Mouse (Mus musculus) forebrain, embryonic 14.5 days (tissue): Measurements from ENCODE around the gene Syngr4. TPM values are rescaled to one million over a fixed set of nuclear protein-coding genes. Genes with fewer than 3 reads are reported as not detected.
"Not testable (repeated sequence)": the region's sequence is repeated elsewhere in the genome, so short reads cannot be mapped to it uniquely, and the experiment has no call there.

ENCODE experiments used
- ATAC-seq: fragments of 200-750 bp; cut with Nextera tagmentation; 2 replicates; pipeline ENCODE4 v1.8.0; 2017; ENCODE audit warnings: mild to moderate bottlenecking, moderate library complexity
- DNase-seq: peaks from one replicate; pipeline ENCODE4 v3.0.0-alpha.2; 2015; ENCODE audit warnings: low spot score
- H3K27ac ChIP-seq: fragments of 300-500 bp; sonication (generic); 2 replicates; pipeline ENCODE4 v1.5.1; 2014; ENCODE audit warnings: low read depth, mild to moderate bottlenecking, control low read depth, low read length, moderate library complexity
- H3K27me3 ChIP-seq: fragments of 300-500 bp; sonication (generic); replicated peaks from 2 replicates; pipeline ENCODE4 v1.6.1; 2014; ENCODE audit warnings: low read length, control low read depth, mixed read lengths; ENCODE audit not compliant: control insufficient read depth, insufficient read depth
- H3K36me3 ChIP-seq: fragments of 300-500 bp; sonication (generic); 2 replicates; pipeline ENCODE4 v1.6.1; 2014; ENCODE audit warnings: low read length, control low read depth; ENCODE audit not compliant: control insufficient read depth, insufficient read depth
- H3K4me1 ChIP-seq: fragments of 300-500 bp; sonication (generic); 2 replicates; pipeline ENCODE4 v1.6.1; 2014; ENCODE audit warnings: antibody characterized with exemption, low read length, control low read depth; ENCODE audit not compliant: control insufficient read depth, insufficient read depth
- H3K4me2 ChIP-seq: fragments of 300-500 bp; sonication (generic); 2 replicates; pipeline ENCODE4 v1.6.1; 2014; ENCODE audit warnings: mild to moderate bottlenecking, control low read depth, low read length
- H3K4me3 ChIP-seq: fragments of 300-500 bp; sonication (generic); 2 replicates; pipeline ENCODE4 v1.5.1; 2014; ENCODE audit warnings: low read depth, low read length, control low read depth
- H3K9ac ChIP-seq: fragments of 300-500 bp; sonication (generic); 2 replicates; pipeline ENCODE4 v1.6.1; 2014; ENCODE audit warnings: mild to moderate bottlenecking, low read length, control low read depth, moderate library complexity
- H3K9me3 ChIP-seq: fragments of 300-500 bp; sonication (generic); replicated peaks from 2 replicates; pipeline ENCODE4 v1.6.1; 2016; ENCODE audit warnings: low read length, control low read depth, mixed read lengths; ENCODE audit not compliant: control insufficient read depth
- WGBS: fragments of 180-500 bp; shearing (Covaris S2); extraction: QIAGEN DNeasy Blood & Tissue Kit; methylation state at CpG from one replicate; pipeline ENCODE4 v1.1.7; 2014; 5-methylcytosine and 5-hydroxymethylcytosine counted together
- polyA plus RNA-seq: library from polyadenylated mRNA; unstranded; fragments of >200 nt; fragmentation: Nextera tagmentation; extraction: Ambion mirVana; gene quantifications from 2 replicates; pipeline ENCODE4 v1.2.1, GENCODE M21; 2014

Gene Syngr4
- polyA plus RNA-seq, 1 experiment from 2014 or later, result 0.55 TPM

DNA sequence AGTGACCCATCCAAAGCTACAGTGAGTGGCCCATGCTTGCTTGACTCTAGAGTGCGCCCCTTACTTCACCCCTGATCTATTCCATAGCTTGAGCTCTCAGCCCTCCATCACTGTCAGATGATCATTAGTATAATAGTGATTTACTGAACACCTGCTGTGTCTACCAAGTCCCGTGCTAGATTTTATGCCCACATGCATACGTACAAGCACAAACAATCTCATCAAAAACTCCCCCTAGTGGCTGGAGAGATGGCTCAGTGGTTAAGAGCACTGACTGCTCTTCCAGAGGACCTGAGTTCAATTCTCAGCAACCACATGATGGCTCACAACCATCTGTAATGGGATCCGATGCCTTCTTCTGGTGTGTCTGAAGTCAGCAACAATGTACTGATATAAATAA lies 1.6 kb upstream of the Syngr4 start:
- 47% methylated on average over 4 of the region's 4 CpGs for WGBS
- not testable (repeated sequence) for H3K4me3 ChIP-seq, H3K9me3 ChIP-seq, H3K36me3 ChIP-seq, H3K27ac ChIP-seq, H3K9ac ChIP-seq, ATAC-seq, H3K4me1 ChIP-seq, H3K27me3 ChIP-seq
- peak; percentile 56 for DNase-seq
- H3K4me2 ChIP-seq, result peak overlapping the region; percentile 91

DNA sequence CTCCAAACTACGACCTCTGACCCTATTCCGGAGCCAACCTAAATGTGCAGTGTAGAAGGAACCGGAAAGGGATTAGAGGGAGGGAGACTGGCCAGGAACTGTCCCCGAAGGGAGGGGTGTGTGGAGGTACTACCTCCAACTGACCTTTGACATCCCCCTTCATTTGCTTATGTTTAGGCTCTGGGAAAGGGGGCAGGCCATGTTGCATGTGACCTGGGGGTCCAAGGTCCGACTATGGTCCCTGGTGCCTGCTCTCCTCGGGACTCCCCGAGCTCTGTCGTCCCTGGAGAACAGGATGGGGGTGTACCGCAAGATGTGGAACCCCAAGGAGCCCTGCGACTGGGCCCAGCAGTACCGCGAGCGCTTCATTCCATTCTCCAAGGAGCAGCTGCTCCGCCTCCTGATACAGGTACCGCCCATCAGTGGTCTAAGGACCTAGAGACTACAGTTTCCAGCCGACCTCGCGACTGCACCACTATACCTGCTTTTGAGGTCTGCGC lies 794 bp upstream of the Syngr4 start:
- H3K27me3 ChIP-seq, result no peaks in the 10 kb centered on the region
- peak; percentile 30 for ATAC-seq
- peak overlapping the region; percentile 30; the same call in 1 of the 2 replicates for H3K27ac ChIP-seq
- H3K4me1 ChIP-seq, result peaks cover 9% of the 10 kb centered on the region
- peak; percentile 29 for DNase-seq
- H3K36me3 ChIP-seq, result no peaks in the 10 kb centered on the region
- peak overlapping the region; percentile 47 for H3K4me3 ChIP-seq
- H3K4me2 ChIP-seq, result peak overlapping the region; percentile 91
- under 1% methylated on average over 19 of the region's 19 CpGs for WGBS
- H3K9ac ChIP-seq, result peak overlapping the region; percentile 68
- H3K9me3 ChIP-seq, result no peaks in the 10 kb centered on the region

DNA sequence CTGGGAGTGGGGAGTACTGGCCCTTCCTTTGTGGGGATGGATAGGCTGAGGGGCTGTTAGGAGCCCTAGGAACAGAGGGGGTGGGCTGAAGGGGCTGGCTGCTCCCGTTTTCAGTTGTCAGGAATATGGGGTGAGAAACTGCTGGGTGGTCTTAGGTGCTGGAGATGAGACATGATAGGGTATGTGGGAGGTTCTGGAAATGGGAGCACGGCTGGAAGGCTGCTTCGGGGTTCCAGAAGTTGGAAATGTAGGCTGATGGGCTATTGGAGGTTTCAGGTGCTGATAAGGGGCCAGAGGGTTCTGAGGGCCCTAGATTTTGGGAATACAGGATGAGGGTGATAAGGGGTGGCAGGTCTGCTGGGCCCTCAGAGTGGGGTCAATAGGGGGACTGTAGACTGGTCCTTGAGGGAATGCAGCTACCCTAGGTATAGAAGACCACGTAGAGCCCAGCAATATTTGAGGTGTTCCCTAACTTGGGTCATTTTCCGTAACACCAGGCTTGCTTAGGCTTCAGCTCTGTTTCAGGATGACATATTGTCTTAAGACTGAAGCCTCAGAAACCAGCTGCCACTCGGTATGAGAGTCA lies 490 bp downstream of the Syngr4 start:
- WGBS, result 73% methylated on average over 6 of the region's 6 CpGs
- DNase-seq (no peak), ATAC-seq (peak; percentile 19; the same call in 1 of the 2 replicates)
- Histone ChIP-seq H3K27ac (no peak overlapping the region), H3K4me2 (peak overlapping the region; percentile 34), H3K9me3 (no peaks in the 10 kb centered on the region), H3K27me3 (no peaks in the 10 kb centered on the region), H3K36me3 (no peaks in the 10 kb centered on the region), H3K9ac (no peak overlapping the region), H3K4me3 (peak overlapping the region; percentile 47), H3K4me1 (peaks cover 9% of the 10 kb centered on the region)

DNA sequence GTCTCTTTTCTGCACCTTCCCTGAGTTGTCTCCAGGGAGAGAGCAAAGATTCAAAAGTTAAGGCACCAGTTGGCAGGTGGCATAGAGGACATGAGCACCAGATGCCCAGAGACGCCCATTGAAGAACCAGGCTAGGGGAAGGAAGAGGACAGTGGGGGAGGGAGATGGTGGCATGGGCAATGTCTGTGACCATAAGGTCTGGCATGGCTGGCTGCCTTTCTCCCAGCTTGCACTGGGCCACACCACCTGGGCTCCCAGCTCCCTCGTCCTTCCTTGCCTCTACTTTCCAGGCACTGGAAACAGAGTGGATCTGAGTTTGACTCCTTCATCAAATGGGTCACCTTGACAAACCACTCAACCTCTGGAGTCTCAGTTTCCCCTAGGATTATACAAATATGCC lies 3.9 kb downstream of the Syngr4 start:
- ATAC-seq (no peak), DNase-seq (no peak)
- Histone ChIP-seq H3K4me1 (peaks cover 5% of the 10 kb centered on the region), H3K4me3 (no peak overlapping the region), H3K27me3 (no peaks in the 10 kb centered on the region), H3K27ac (no peak overlapping the region), H3K9ac (no peak overlapping the region), H3K36me3 (no peaks in the 10 kb centered on the region), H3K4me2 (no peak overlapping the region), H3K9me3 (no peaks in the 10 kb centered on the region)
- 83% methylated on average over 2 of the region's 2 CpGs for WGBS

DNA sequence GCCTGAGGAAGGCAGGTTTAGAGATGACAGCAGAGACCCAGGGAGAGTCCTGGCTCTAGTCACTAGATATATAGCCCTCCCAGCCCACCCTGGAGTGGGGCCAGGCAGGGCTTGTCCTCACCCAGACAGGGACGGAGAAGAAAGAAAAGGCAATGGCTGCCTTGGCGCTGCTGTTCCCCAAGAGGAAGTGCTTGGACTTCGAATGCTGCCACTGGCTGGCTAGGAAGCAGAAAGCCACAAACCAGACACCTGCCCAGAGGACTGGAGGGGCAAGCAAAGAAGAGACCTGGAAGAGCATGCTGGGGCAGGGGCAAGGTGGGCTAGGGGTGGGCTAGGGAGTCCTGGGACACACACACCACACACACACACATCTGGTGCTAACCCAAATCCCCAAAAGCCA lies 9.3 kb downstream of the Syngr4 start:
- H3K9me3 ChIP-seq, result no peaks in the 10 kb centered on the region
- ATAC-seq, result no peak

DNA sequence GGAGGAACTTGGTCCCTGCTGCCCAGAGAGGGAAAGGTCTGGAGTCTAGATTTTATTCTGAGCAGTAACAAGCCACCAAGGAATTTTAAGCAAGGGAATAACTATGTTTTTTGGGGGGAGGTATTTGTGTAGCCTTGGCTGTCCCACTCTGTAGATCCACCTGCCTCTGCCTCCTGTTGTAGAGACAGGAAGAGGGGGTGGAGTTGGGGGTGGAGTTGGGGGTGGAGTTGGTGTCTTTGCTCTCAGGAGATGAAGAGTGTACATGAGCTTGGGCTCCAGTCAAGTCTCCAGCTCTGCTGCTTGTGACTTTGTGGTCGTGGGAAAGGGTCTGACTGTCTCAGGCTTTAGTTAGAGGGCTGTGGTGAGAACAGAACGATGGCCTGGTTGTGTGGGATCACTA lies 15.5 kb downstream of the Syngr4 start:
- Histone ChIP-seq H3K36me3 (peaks cover 87% of the 10 kb centered on the region), H3K4me1 (no peaks in the 10 kb centered on the region), H3K9me3 (no peaks in the 10 kb centered on the region), H3K27me3 (no peaks in the 10 kb centered on the region), H3K4me2 (no peak overlapping the region), H3K4me3 (no peak overlapping the region), H3K27ac (no peak overlapping the region), H3K9ac (no peak overlapping the region)
- 90% methylated on average over 2 of the region's 2 CpGs for WGBS
- DNase-seq (no peak), ATAC-seq (no peak)

More for the DNA sequence above, 9.3 kb downstream of the Syngr4 start:
- Histone ChIP-seq H3K4me2 (no peak overlapping the region), H3K9ac (no peak overlapping the region), H3K36me3 (peaks cover 36% of the 10 kb centered on the region), H3K4me1 (no peaks in the 10 kb centered on the region), H3K27me3 (no peaks in the 10 kb centered on the region), H3K27ac (no peak overlapping the region), H3K4me3 (no peak overlapping the region)
- 60% methylated on average over 3 of the region's 3 CpGs for WGBS
- DNase-seq, result no peak

DNA sequence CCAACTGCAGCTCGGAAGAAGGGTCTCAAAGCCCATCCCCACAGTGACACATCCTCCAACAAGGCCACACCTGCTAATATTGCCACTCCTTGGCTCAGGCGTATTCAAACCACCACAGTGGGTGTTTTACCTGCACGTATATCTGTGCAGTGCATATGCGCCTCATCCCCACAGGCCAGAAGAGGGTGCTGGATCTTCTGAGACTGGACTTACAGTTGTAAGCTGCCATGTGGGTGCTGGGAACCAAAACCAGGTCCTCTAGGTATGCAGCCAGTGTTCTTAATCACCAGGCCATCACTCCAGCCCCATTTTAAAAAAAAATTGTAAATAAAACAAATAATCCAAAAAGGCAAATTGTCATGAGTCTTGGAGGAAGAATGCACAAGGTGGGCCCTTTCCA lies 16.0 kb downstream of the Syngr4 start:
- no peaks in the 10 kb centered on the region for H3K27me3 ChIP-seq
- WGBS, result 98% methylated on average over 4 of the region's 4 CpGs
- no peak for DNase-seq

DNA sequence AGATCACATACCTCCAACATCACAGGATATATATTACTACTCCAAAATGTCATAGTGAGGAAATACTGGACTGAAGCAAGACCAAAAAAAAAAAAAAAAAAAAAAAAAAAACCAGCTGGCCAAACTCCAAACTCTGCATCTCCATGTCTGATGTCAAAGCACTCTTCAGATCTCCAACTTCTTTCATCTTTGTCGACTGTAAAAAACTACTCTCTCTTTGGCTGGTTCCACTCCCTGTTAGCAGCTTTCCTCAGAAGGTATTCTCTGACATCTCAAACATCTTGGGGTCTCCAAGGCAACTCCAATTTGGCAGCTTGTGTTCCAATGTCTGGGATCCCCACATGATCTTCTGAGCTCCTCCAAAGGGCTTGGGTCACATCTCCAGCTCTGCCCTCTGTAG lies 18.2 kb downstream of the Syngr4 start, which contains the start of gene Grin2d:
Gene Grin2d (minus strand): TSS at position 101 of the 400 bp plus-strand sequence.
- not testable (repeated sequence) for H3K27me3 ChIP-seq, H3K9ac ChIP-seq, H3K4me3 ChIP-seq, H3K4me2 ChIP-seq, DNase-seq, H3K9me3 ChIP-seq, H3K27ac ChIP-seq, ATAC-seq
- WGBS, result 95% methylated on average over 1 of the region's 1 CpGs
- H3K4me1 ChIP-seq, result peaks cover 11% of the 10 kb centered on the region
- H3K36me3 ChIP-seq, result peaks cover 77% of the 10 kb centered on the region

More for the DNA sequence above, 16.0 kb downstream of the Syngr4 start:
- H3K4me2 ChIP-seq, result no peak overlapping the region
- no peak overlapping the region for H3K4me3 ChIP-seq
- no peak overlapping the region for H3K27ac ChIP-seq
- no peaks in the 10 kb centered on the region for H3K4me1 ChIP-seq
- H3K9ac ChIP-seq, result no peak overlapping the region
- no peaks in the 10 kb centered on the region for H3K9me3 ChIP-seq
- no peak for ATAC-seq
- peaks cover 89% of the 10 kb centered on the region for H3K36me3 ChIP-seq

DNA sequence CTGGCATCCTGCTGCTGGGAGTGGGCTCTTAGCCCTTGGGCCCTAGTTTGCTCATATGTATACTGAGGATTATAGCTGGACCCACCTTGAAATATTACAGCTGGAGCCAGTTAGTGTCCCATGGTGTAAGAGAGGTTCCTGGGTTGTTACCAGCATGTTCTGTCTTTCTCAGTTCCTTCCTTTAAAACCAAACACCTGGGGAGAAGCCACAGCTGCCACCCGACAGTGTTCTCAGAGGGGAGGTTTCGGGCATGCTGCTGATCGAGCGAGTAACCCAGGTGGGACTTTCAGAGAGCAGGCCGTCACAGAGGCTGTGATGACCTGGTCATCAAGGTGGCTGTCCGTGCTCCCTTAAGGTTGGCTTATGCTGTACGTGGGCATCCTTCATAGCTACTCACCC lies 19.6 kb downstream of the Syngr4 start:
- no peak for DNase-seq
- Histone ChIP-seq H3K9ac (no peak overlapping the region), H3K4me3 (no peak overlapping the region), H3K27ac (no peak overlapping the region), H3K9me3 (no peaks in the 10 kb centered on the region), H3K27me3 (no peaks in the 10 kb centered on the region), H3K4me1 (peaks cover 11% of the 10 kb centered on the region), H3K4me2 (no peak overlapping the region), H3K36me3 (peaks cover 63% of the 10 kb centered on the region)
- no peak for ATAC-seq
- 98% methylated on average over 7 of the region's 7 CpGs for WGBS
